Mouse (Mus musculus): ENCODE data around the gene Jph4.

DNA sequence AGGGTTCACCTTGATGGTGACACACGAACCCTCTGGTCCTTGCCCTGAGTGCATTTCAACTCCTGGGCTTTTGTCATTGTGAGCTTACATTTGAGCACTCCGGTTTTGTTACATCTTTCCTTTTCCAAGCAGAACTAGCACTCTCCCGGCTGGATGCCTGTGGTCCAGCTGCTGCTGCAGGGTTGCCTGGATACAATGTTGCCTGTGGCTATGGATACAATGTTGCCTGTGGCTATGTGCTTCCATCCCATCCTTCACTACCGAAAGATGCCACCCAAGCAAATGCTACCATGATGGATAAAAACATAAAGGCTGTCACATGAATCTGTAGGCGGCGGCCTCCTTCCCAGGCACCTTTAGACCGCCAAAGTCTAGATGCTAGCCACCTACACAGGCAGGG, 9.8 kb upstream of the Jph4 start:
- no peak for TF ChIP-seq CTCF (IDR thresholded peaks at IDR 0.05; ENCODE audit: extremely low read depth, insufficient read depth, insufficient read length, insufficient replicate concordance)
- no peak for TF ChIP-seq POLR2A (IDR thresholded peaks at IDR 0.05; ENCODE audit: low read depth, low read length)

Measured in spleen, adult 2 months (tissue).